Mouse (Mus musculus): ENCODE results near the gene Pam16. TPM values are rescaled to one million over a fixed set of nuclear protein-coding genes. Genes with fewer than 3 reads are reported as not detected.
A peak's percentile ranks its signal among the peaks of the same experiment; 100 is the strongest.

Gene Pam16
- 100 to 1,000 TPM; 154 TPM for total RNA-seq (2021)
- long read RNA-seq, experiment 1, transcript Pam16-201 (5 exons, 596 nt), result major isoform, 133 of 141 reads
- long read RNA-seq, experiment 1, partial matches to known transcripts, result 0 of 141 reads
- long read RNA-seq, experiment 1, other reads (novel, unspliced or antisense), result 8 of 141 reads
- long read RNA-seq, experiment 2, transcript Pam16-201 (5 exons, 596 nt), result major isoform, 121 of 130 reads
- long read RNA-seq, experiment 2, partial matches to known transcripts, result 0 of 130 reads
- long read RNA-seq, experiment 2, other reads (novel, unspliced or antisense), result 8 of 130 reads

DNA sequence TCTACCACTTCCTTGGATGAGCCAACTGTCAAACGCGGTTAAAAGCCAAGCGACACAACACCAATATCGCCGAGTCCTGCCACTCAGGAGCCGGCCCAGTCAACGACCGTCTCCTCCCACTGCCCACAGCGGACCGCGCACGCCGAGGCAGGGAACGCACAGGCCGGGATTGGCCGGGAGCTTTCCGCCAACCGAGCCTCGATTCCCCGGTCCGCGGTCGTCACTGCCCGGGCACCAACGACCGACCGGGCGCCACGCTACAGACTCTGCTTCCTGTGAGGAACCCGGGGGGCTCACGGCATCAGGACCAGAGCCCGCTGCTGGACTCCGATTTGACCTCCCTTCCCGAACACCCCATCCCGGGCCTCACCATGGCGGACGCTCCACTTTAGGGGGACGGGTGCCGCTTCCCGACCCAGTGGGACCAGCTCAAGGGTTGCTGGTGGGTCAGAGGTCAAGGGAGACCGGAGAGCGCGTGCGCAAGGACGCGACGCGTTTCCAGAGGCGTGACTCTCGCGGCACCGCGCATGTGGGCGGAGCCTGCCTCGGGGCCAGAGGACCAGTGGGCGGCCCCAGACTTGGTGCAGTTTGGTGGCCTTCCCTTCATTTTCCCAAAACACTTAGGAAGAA lies at the start of gene Pam16:
TSS of gene Pam16 (minus strand) at position 508 of the 630 bp plus-strand sequence.
- DNase-seq, result peak; percentile 94 to 95

DNA sequence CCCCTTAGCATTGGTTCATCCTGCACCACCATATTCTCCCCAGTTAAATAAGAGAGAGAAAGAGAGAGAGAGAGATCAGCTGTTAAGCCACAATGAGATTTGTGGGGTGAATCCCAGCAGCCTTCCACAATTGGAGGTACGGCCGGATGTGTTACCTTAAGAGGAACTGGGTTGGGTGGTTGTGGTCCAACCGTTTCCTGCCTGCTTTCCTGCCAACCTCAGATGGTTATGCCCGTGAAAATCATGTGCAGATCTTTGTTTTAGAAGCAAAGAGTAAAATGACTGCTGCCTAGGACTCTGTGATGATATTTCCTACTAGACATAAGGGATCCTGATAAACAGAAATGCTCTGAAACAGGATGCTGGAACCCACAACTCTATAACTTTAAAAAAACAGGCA lies 49.3 kb upstream of the Pam16 start:
- DNase-seq, result no peak

DNA sequence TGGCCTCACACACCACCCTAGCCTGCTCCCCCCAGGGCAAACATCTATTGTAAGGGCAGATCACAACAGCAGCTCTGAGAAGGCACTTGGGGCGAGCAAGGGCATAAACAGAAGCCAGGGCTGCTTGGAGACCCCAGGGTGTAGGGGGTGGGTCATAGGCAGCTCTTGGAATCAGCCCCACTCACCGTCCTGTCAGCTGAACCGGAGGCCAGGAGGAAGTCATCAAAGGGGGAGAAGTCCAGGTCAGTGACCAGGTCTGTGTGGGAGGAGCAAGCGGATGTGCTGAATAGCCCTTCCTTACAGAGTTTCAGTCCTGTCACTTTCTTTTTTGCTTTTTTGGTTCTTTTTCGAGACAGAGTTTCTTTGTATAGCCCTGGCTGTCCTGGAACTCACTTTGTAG lies 45.5 kb upstream of the Pam16 start:
- DNase-seq, result no peak

DNA sequence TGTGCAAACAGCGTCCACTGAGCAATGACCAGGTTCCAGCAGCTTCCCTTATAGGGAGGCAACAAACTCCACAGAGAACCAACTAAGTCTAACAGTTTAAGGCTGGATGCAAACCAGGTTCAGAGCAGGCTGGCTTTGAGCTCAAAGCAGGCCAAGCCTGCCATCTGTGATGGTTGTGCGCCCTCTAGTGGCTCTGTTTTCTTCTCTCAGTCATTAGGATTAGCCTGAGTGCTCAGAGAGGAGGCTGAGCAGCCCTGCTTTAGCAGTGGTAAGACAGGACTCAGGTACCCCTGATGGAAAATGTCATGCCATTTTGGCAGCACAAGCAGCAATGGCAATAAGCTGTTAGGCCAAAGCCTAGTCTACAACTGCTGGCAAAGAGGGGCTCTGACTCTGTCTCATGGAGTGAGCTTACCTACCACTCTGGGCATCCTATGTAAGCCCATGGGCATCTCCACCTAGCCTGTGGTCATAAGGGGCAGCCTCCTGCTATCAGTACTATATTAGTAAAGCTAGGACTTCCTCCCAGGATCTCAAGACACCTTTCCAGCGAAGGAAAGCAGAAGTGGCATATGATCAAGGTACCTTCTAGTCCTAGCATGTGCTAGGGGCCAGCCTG lies 42.5 kb upstream of the Pam16 start:
- peak; percentile 85 to 96 for DNase-seq

DNA sequence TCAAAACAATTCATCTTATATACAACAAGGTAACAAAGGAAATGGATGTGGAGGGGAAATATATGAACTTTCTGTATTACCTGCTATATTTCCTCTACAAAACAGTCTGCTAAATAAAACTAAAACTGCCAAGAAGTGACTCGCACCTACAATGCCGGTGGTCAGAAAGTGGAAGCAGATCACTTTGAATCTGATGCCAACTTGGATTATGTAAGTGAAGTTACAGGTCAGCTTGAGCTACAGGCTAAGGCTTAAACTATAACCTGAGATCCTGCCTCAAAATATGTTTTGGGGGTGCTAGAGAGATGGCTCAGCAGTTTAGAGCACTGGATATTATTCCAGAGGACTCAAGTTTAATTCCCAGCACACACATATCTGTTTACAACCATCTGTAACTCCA lies 40.9 kb upstream of the Pam16 start:
- DNase-seq, result no peak

DNA sequence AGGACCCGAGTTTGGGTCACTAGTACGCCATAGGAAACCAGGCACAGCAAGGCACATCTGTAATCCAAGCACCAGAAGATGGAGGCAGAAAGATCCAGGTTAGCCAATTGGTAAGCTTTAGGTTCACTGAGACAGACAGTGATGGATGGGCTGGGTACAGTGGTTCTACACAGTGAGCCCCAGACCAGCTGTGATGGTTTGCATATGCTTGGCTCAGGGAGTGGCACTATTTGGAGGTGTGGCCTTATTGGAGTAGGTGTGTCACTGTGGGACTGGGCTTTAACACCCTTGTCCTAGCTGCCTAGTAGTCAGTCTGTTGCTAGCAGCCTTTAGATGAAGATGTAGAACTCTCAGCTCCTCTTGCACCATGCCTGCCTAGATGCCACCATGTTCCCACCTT lies 39.0 kb upstream of the Pam16 start:
- DNase-seq, result no peak

DNA sequence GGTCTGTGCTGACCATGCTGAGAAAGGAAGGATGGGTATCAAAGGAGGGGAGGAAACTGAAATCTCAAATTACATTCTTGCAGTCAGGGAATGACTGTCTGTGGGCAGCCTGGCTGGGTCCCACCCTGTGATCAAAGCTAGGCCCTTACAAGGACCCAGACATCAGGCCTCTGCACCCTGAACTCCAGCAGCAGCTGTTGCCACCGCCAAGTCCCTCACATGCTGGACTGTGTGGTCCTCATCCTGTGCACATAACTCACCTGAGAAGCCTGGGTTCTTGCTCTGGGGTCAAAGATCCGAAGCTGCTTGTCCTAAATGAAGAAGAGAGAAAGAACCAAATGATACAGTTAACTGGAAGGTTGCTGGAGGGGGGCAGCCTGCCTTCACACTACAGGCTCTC lies 36.8 kb upstream of the Pam16 start:
- no peak for DNase-seq

DNA sequence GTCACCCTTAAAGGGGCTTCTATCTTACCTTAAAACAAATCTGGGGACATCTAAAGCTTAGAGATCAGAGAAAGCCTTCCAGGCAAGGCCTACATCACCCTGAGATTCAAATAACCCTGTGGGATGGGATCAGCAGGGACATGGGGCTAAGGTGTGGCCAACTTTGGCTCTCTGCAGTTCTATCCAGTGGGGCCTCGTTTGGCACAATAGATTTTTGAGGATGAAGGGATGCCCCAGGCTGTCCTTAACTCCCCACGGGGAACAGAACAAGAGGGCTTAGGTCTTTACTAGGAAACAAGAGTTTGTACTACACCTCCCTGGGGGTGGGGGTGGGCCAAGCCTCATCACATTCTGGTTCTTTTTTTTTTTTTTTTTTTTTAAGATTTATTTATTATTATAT lies 34.5 kb upstream of the Pam16 start:
- no peak for DNase-seq

DNA sequence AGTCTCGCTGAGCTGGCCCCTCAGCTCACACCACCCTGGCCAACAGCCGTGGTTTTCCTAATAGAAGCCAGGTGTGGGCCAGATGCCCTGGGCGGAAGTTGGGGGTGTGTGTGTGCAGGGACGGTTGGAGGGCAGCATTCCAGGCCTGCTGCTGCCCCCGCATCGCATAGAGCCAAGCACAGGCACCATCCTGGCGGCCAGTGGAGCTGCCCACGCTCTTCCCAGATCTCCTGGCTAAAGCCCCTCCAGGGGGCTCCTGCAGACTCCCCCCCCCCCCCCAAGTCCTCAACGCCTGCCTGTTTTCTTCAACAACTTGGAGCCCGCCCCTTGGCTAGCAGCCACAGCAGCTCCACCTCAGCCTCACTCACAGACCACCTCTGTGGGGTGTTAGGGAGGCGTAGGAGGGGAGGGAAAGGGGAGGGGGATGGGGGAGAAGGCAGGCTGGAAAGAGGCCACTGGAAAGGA lies 34.0 kb upstream of the Pam16 start:
- DNase-seq, result no peak

DNA sequence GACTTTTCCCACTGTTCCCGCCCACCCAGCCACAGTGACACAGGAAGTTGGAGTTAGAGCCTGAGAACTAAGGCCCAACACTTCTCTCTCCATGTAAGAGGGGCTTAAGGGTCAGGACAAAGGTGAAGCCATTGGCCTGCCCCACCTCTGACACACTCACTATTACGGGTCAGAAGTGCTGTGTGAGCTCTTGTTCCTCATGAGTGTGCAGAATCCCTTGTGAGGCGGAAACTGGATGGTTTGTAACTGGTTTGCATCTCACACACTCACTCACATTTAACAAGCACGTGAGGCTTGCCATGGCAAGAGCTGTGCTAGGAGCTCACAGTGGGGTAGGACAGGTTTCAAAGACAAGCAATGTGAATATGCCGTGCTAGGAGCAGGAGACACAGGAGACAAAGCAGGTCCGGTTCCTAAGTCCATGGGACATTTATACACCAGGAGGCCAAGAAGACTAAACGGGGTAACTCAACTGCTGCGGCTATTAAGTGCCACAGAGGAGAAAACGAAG lies 31.8 kb upstream of the Pam16 start:
- DNase-seq, result no peak

DNA sequence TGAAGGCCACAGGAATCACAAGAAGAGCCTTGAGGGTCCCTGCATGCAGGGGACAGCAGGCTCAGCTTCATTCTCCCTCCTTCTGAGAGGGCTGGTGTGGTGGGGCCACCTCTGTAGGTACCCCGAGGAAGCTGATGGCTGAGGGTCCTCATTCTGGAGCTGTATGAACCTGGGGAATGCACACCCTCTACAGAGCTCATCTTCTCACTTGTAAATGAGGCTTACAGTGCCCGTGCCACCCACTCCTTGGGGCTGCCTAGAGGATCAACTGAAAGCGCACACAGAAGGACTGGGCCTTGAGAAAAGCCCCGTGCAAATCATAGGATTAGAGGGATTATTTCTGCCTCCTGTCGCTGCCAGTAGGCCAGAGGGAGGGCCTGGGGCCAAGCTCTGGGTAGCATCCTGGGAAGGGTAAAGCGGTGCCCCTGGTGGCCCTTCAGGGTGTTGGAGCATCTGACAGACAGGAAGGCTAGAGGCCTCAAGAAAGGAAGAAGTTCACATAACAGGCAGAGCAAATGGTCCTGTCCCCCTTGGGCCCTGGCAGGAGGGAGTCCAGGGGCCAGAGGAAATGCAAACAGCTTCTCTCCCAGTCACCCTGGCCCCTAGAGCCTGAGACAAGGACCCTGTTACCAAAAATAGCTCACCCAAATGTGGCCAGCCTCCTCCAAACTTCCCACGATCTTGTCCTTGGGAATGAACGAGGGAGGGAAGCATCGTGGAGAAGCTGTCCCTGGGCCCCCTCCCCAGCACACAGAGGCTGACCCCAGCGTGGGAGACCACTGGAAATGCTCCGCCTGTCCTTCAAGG lies 31.2 kb upstream of the Pam16 start:
- peak in 1 of 2 experiments; percentile 52 for DNase-seq

DNA sequence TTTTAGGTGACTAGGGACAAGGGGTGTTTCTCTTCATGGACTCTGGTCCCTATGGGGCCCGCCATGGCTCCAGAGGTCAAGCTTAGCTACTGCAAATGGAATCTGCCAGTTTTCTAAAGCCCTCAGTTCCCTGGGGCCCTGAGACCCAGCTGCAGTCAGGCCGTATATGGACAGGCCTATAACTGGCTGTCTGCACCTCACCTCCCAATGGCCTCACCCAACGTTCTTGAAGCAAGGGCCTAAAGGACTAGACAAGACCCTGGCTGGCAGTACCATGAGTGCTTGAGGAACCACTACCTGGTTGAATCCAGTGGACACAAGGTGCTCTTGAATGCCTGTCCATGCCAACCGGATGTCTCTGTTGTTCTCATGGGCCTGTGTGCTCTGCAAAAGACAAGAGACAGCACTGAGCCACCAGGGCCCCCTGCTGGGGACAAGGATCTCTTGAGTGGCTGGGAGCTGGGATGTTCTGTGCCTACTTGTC lies 30.5 kb upstream of the Pam16 start:
- DNase-seq, result peak; percentile 57 to 77

DNA sequence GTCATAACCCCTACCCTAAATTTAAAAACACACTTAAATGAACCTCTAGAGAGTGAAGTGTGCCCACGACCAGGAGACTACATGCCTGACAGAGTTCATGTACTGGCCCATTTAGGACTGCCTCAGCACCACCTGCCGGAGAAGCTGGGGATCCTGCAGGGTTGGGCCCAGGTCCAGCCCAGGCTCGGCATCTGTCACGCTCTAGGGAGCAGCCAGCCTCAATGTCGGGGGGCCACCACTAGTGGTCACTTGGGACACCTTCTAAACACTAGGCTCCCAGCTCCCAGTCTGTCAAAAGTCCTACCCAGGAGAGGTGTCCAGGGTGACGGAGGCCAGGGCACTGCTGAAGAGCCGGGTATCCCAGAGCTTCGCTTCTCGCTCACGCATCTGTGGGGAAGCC lies 29.9 kb upstream of the Pam16 start:
- peak in 1 of 2 experiments; percentile 51 for DNase-seq

DNA sequence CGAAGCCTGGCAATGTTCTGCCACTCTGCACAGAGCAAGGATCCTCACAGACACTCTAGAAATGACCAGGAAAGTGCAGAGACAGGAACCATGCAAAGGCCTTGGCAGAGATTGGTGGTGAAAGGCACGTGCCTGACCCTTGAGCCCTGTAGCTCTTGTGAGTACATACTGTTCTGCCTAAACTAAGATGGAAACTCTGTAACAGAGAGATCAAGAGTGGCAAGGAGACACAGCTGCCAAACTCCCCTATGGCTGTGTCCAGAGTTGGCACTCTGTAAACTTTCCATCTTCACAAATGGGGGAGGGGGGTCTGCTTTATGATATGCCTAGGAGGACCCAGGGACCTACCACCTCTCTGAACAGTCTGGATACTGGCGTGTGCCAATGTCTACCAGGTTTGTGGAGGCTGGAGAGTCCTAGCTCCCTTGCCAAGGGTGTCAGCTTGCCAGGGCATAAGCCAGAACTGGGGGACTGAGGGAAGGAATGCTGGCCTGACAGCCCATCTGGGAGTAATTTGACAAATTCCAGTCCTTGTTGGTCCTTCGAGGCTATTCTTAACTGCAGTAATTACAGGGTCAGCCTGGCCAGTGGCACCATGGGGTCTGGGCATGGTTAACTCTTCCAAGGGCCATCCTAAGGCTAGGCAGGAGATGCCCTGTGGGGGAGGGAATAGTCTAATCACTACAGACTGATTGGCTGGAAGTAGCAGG lies 28.1 kb upstream of the Pam16 start:
- peak; percentile 59 for DNase-seq

DNA sequence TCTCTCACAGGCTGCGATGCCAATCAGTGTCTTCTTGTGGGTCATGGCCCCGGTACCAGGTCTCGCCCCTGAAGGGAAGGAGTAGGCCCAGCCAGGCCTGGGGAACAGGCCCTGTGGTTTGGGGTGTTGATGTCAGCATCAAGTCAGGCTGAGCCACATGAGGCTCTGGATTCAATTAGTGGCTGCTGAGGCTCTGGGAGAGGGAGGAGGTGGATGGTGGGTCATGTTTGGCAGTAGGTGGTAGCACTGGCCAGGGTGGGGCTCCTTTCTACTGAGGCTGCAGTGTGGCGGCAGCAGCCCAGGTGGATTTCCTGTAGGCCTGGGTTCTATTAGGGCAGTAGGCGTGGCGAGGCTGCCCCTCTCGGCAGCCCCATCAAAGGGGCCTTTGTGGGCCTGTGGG lies 26.8 kb upstream of the Pam16 start:
- no peak for DNase-seq

DNA sequence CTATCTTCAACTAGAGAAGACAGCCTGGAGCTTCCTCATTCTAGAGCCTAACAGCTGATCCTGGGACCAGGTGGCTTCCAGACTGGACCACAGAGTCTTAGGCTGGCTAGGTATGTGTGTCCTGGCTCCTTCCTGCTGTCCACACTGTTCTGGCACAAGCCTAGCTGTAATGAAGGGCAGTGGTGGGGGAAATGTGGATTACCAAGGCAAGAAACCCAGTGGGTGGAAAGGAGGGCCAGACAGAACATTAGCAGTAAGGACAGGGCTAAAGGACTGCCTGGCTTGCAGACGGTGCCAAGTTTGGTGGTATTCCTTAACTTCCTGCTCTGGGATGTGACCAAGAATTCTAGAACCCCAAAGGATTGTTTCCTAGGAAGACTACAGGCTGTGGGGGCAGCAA lies 26.3 kb upstream of the Pam16 start:
- DNase-seq, result no peak

DNA sequence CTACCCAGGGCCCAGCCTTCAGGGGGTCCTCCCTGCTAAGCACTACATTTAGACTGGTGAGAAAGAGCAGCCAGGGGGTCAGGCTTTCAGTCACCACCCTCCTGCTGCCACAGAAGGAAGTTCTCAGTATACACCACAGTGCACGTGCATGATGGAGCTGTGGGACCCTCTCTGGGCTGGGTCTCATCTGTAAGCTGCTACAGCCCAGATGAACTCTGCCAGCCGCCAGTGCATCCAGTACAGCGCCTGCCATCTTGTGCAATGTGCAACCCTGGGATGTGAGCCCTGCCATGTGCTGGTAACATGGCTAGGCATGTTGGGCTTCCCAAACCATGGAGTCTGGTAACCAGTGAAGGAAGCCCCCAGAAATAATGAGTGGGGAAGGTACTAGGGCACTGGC lies 25.4 kb upstream of the Pam16 start:
- DNase-seq, result no peak

DNA sequence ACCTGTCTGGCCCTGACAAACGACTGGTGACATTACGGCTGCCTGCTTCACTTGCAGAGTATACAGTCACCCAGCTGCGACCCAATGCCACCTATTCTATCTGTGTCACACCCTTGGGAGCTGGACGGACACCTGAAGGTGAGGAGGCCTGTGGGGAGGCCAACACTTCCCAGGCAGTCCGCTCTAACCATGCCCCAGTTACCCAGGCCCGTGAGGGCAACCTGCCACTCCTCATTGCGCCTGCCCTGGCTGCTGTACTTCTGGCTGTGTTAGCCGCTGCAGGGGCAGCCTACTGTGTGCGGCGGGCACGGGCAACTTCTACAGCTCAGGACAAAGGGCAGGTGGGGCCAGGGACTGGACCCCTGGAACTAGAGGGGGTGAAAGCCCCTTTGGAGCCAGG lies 24.9 kb upstream of the Pam16 start:
- peak in 1 of 2 experiments; percentile 65 for DNase-seq

DNA sequence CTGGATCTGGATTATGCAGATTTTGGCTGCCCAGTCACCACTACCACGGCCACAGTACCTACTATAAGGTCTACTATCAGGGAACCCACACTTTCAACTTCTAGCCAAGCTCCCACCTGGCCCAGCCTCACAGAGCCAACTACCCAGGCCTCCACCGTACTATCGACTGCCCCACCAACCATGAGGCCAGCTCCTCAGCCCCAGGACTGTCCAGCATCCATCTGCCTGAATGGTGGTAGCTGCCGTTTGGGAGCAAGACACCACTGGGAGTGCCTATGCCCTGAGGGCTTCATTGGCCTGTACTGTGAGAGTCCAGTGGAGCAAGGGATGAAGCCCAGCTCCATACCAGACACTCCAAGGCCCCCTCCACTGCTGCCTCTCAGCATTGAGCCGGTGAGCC lies 24.4 kb upstream of the Pam16 start:
- DNase-seq, result no peak

DNA sequence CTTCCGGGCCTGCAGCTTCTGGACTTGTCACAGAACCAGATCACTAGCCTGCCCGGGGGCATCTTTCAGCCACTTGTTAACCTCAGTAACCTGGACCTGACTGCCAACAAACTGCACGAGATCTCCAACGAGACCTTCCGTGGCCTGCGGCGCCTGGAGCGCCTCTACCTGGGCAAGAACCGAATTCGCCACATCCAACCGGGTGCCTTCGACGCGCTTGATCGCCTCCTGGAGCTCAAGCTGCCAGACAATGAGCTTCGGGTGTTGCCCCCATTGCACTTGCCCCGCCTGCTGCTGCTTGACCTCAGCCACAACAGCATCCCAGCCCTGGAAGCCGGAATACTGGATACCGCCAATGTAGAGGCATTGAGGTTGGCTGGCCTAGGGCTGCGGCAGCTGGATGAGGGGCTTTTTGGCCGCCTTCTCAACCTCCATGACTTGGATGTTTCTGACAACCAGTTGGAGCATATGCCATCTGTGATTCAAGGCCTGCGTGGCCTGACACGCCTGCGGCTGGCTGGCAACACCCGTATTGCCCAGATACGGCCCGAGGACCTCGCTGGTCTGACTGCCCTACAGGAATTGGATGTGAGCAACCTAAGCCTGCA lies 23.7 kb upstream of the Pam16 start:
- DNase-seq, result no peak

DNA sequence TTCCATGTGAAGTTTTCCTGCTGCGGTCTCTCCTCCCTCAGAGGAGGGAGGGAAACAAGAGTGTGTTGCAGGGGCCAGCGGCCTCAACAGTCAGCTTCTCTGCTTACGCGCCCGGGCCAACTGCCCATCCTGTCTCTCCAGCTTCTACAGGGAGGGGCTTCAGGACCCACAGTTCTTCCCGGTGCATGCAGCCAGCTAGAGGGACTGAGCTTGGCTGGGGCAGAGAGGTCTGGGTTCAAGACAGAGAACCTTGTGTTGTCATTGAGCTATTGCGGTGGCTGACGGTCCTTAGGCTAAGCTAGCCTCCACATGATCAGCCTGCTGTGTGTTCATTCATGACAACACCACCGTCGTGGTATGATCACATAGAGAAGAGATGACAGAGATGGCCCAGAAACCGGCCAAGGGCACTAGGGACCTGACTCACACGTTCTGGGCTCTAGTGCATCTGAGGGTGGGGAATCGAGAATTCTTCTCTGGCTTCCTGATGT lies 22.9 kb upstream of the Pam16 start:
- peak; percentile 66 to 74 for DNase-seq
